Mouse (Mus musculus) T-helper 1 cell (primary cell): Measurements from ENCODE around the gene Ppm1g.

ENCODE experiments used
- in situ Hi-C: fragments of 300-600 bp; cut with MboI, MseI; formaldehyde crosslinking; loops from one replicate; pipeline ENCODE4 v1.15.1; 2025; ENCODE audit warnings: high pct_unique_total_duplicates

Gene Ppm1g

DNA sequence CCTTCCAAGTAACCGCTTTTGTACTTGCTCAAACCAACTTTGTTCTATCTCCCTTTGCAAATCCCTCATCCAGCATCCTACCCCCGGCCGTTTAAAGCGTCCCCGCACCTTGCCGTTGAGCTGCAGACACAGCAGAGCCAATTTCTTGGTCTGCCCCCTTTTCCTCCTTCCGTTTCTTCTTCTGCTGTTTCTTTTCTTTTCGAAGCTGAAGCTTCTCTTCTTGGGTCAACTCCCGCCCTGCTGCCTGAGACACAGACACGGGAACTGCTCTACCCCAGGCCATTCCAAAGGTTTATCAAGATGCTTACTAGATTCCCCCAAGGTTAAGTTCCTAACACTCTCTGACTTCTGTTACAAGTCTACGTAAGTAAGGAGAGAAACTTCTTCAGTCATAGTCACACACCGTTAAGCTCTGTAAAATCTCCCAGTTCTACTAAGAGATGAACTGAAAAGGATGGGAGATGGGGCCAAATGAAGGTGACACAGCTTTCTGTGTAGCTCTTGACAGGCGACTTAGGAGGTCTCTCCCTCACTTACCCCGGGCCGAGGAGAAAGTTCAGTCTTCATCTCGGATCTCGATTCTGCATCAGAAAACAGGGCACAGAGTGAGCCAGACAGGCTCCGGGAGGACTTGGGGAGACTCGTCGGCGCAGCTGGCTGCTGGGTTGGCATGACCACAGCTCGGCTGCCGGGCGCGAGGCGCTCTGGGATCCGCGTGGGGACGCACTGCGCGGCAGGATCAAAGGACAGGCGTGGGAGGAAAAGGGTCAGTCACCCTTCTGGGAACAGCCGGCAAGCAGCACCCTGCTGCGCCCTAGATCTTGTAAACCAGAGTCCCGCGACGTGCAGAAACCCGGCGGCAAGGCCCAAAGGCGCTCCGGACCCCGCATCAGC is 28.2 kb downstream of the Ppm1g start:
- in situ Hi-C loops: no loop called here

DNA sequence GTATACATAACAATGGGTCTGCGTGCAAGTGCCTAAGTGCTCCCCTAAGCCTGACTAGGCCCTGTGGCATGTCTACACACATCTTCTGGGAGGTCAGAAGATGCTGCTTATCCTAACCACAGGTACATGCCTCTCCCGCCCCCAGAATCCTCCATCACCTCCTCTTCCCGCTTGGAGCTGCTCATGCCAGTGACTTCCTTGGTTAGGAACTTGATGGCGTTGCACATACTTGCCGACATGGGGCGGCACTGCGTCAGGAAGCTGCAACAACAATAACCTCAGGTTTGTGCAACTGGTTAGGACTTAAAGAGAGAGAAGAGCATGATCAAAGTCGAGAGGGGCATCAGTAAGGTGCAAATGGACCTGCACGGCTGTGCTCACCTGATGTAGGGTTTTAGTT is 30.3 kb downstream of the Ppm1g start:
- in situ Hi-C loops: no loop called here

DNA sequence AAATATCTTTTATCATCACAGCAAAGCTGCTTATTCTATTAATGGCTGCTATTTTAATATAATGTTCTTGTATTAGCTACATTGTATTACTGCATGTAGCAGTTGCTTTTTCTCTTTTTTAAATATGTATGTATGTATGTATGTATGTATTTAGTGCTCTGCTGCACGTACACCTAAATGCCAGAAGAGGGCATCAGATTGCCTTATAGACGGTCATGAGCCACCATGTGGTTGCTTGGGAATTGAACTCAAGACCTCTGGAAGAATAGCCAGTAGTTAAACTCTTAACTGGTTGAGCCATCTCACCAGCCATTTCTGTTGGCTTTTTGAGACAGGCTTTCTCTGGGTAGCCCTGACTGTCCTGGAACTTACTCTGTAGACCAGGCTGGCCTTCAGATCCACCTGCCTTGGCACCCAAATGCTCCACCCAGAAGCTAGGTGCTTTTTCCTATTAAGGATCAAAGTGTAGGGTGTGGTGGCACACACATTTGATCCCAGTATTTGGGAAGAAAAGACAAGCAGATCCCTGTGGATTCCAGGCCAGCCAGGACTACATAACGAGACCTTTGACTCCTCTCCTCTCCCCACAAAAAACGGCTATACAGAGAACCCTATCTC is 32.2 kb downstream of the Ppm1g start:
- in situ Hi-C loops: no loop called here

DNA sequence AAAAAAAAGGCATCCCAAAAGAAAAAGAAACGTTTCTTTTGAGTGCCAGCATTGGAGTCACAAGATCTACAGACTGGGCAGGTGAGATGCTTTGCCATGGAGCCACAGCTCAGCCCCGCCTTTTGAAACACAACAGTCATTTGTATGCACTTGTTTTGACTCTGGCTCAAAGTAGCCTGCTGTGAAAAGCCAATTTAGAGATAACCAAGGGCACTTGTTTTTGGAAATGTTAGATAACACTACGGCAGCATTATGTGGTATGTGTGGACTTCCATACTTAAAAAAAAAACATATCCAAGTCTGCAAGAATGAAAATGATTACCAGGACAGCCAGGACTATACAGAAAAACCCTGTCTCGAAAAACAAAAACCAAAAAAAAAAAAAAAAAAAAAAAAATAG is 36.8 kb downstream of the Ppm1g start:
- in situ Hi-C loops: no loop called here

DNA sequence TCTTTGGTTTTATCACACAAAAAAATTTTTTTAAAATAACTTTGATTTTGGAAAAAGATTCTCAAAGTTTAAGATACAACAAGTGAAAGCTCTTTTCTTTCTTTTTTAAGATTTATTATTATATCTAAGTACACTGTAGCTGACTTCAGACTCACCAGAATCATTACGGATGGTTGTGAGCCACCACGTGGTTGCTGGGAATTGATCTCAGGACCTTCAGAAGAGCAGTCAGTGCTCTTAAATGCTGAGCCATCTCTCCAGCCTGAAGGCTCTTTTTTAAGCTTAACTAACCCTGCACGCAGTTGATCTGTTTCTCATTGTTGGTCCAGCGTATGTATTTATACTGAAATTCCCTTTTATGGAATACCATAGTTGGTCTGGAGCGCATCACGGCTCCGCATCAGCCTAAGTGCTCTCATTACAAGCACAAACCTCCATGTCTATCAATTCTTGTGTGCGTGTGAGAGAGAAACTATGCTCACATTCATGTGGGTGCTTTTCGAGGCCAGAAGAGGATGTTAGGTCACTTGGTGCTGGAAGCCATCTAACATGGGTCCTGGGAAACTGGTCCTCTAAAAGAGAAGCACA is 39.2 kb downstream of the Ppm1g start:
- in situ Hi-C loops: no loop called here

DNA sequence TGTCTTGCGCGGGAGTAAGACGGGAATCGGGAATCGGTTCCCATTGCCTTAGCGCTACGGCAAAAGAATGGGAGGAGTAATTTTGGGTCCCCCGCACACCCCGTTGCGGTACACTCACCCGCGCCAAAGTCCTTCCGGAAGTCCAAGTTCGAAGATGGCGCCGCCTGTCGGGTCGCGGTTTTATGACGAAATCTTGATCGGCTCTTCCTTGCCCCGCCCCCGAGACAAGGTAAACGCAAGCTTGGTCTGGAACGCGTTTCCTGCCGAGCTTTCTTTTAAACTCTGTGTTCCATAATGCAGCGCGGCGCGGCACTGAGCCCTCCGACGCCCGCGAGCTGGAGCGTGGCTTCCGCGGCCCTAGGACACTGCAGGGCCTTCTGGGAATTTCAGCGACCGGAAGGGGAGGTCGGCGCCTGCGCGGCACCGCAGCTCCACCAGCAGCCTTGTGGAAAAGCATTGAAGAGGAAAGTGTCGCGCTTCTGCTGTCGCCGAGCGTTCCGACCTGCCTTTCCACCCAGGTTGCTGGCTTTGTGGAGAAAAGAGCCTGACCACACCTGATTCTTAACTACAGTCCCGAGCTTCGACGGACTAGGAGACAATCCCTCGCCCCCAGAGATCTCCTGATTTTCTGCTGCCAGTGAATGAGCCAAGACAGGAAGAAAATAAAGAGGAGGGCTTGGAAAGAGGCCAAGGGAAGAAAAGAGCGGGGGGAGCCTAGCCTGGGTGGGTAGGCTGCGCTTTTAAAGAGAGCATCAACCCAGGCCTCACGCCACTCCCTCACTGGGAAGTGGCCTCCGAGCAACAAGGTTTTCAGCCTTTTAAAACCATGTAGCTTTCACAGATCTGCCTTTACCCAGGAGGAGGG is 40.5 kb downstream of the Ppm1g start, which contains the start of the genes Gm29609 and Gtf3c2:
Gm29609 (minus strand) TSS at position 146 of the 865 bp plus-strand sequence.
Gtf3c2 (minus strand) TSS at position 379 of the 865 bp plus-strand sequence.
- in situ Hi-C loops: no loop called here

DNA sequence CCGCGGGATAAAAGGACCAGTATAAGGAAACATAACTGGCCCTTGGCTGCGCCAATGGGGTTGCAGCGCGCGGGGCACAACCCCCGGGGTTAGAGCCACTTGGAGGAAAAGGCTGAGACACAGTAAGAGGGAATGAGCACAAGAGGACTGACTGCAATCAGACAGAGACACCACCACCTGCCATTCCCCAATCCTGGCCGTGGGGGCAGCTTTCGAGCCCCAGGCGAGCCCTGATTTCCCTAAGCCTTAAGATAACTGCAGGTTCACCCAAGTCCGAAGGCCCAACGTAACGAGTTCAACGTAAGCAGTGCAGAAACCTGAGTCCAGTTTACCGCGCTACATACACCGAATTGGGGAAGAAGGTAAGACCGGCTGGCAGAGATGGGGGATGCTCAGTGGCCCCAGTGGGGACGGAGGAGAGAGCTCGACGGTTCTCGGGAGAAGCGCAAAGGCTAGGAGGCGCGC is 41.2 kb downstream of the Ppm1g start:
- in situ Hi-C loops: no loop called here

DNA sequence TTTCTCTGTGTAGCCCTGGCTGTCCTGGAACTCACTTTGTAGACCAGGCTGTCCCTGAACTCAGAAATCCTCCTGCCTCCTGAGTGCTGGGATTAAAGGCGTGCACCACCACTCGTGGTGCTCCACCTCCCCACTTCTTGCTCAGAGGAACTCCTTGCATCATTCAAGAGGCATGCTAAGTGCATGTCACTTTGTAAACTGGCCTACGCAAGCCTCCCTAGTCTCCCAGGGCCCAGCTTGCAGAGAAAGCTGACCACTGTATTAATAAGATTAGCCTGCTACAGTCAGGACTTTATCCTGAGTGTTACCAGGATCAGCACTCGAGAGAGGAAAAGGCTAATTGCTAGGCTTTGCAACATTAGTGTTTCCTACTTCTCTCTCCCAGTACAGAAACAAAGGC is 51.9 kb downstream of the Ppm1g start:
- in situ Hi-C loops: no loop called here

DNA sequence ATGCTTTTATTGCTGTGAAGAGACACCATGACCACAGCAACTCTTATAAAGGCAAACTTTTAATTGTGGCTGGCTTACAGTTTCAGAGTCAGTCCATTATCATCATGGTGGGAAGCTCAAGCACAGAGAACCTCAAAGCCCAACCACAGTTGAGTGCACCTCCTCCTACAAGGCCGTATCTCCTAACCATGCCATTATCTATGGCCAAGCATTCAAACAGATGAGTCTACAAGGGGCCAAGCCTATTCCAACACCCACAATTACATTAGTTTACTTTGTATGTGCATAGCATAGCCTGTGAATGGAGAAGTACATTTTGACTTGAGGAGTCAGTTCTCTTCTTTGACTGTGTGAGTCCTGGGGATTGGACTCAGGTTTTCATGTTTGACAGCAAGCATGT is 55.6 kb downstream of the Ppm1g start:
- in situ Hi-C loops: no loop called here

DNA sequence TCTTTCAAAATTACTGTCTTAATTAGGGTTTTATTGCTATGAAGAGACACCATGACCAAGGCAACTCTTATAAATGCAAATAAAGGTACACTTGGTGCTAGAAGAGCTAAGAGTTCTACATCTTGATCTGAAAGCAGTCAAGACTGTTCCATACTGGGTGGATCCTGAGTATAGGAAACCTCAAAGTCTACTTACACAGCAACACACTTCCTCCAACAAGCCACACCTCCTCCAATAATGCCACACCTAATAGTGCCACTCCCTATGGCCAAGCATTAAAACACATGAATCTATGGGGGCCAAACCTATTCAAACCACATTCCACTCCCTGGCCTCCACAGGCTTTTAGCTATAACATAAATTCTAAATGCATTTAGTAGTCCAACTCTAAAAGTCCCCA is 58.0 kb downstream of the Ppm1g start:
- in situ Hi-C loops: no loop called here

DNA sequence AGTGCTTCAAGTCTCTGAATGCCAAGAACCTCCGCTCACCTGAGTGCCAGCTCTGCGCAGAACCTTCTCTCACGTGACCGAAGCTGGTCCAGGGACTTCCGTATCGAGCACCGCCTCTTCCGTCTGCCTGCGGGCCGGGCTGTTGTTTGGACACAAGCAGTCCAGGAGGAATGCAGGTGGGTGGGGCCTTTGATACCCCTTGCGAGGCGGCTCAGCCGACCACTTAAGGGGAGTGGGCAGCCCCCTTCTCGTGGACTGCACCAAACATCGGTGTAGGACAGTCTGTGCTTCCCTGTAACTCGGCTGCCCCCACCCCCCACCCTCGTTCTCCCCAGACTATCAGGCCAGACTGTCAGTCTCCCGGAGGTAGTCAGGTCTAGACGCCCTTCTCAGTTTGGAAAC is 66.3 kb downstream of the Ppm1g start, which contains the start of gene Mpv17:
Mpv17 (minus strand) TSS at position 100 of the 402 bp plus-strand sequence.
- in situ Hi-C loops: no loop called here

DNA sequence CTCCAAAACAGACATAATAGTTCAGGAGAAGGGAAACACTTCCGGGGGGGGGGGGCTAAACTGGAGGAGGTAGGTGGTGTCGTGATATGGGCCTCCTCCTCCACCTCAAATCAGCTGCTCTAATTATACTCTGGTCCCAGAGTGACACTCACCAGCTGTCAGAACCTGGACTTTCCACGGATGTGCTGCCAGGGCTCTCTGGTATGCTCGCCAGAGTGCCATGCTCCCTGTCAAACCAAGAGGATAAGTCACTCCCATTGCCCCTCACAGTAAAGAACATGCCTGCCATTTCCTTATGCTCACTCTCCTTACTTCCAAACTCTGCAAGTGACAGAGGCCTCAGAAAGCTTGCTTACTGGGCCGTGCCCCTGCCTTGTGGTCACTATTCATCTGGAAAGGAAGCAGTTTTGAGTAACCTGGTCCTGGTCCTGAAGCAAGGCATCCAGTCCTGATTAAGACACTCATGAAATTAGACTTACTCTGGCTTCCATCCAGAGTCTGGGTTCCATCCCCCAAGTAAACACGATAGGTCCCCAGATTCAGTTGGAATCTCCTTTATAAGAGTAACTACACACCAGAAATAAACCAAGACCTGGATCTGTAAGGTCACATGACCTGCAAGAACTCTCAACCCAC is 66.9 kb downstream of the Ppm1g start:
- in situ Hi-C loops: no loop called here
